Mouse (Mus musculus) frontal cortex, adult 2 months (tissue): ENCODE measurements at regions not wholly inside any gene's neighbourhood (a gene's known extent, or its start where the extent isn't known, plus 50 kb on each side); places are given as distances from the start of the nearest gene placed in this dataset.

ENCODE experiments used
- DNase-seq, 2 experiments: peaks; one replicate each; pipeline ENCODE4 v3.0.0; 2022; ENCODE audit warnings: low spot score in 1 of 2; ENCODE audit errors: extremely low spot score in 1 of 2

GRCm38 (mm10) chr5:133718187-133719078 lies 381.1 kb upstream of the Castor2 start:
- DNase-seq, result peak in 1 of 2 experiments; percentile 13

- no peak for DNase-seq
These were observed 383.7 kb upstream of the Castor2 start for GRCm38 (mm10) chr5:133715830-133716229.

DNA sequence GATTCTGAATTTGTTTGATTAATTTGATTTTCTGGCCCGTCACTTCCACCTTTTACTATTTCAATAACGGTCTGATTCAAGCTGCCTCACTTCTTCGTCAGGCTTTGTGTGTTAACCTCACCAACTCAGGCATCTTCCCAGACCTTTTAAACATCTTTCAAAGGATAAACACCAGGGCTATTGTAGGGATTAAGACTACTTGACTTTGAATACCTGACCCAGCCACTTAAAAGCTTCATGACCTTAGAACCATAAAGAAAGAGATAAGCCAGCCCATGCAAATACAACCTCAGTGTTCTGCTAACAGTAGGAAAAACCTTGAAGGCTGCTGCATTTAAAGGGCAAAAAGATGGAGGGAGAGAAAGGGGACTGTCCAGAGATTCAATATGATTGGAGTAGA lies 386.9 kb upstream of the Castor2 start:
- DNase-seq, result no peak

DNA sequence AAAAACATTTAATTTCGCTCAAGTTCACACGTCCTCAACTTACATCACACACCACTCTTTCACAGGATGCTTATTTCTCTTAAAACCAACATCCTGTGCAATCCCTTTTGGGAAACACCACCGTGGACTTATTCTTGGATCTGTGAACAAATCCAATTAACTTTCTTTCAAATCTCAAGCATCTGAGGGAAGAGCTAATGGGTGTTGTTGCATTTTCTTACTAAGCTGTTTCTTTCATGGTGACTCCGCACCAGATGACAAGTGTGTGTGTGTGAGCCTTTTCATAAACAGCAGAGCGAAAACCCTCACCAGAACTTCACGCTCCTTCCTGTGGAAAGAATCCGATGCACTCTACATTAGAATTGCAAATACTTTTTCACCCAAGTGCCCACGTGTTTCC lies 390.6 kb upstream of the Castor2 start:
- peak; percentile 4 to 12 for DNase-seq

DNA sequence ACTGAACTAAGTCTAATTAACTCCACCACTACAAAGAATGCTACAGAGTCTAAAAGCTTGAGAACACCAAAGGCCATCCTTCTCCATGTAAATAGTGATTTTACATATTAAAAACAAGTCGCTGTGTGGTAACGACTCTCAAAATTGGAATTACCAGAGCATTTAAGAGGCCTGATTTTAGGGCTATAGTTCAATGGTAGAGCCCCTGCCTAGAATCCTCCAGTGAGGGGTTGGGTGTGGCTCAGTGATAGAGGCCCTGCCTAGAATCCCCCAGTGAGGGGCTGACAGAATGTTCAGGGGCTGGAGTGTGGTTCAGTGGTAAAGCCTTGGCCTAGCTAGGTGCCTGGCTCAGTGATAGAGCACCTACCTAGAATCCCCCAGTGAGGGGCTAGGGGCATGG lies 413.3 kb upstream of the Castor2 start:
- DNase-seq, result no peak

DNA sequence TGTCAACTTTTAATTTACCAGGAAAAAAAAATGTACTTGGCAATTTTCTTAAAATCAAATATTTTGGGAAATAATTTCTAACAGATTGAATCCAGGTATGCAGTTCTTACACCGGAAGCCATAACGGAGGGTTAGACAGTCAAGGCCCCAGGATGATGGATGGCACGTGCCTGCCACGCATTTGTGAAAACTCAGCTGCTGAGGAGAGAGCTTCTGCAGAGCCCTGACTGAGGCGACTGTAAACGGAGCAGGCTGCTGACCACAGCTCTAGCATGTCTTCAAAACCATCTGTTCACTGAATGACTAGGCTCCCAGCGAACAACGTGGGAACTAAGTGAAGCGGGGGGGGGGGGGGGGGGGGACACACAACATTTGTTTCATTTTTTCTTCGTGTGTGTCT lies 416.5 kb upstream of the Castor2 start:
- no peak for DNase-seq

DNA sequence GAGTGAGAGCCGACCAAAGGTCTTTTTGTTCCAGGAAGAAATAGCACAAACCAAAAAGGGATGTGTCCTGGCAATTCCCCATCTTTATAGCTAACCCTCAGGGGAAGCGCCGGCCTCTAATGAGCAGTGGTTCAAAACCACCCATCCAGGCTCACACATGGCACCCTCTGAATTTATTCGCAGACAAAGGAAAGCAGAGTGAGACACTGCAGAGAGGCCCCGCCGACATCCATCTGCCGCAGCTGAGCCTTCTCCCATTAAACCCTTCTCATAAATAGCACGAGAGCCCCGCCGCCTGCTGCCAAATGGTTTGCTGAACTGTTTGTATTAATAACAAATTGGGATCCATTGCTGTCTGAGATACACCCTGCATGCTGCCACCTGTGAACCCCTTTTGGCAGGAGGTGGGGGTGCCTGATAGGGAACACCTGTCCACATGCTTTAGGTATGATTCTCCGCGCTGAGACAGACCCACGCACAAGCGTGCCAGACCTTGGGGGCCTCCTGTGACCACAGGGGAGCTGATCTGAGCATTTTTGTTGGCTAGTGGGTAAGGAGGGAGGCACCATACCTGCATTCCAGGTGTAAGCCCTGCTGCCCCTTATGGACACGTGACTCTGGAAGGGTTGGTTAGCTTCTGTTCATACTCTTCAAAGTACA lies 422.6 kb upstream of the Castor2 start:
- no peak for DNase-seq

- DNase-seq, result no peak
These were observed 423.9 kb upstream of the Castor2 start for GRCm38 (mm10) chr5:133675636-133676035.

DNA sequence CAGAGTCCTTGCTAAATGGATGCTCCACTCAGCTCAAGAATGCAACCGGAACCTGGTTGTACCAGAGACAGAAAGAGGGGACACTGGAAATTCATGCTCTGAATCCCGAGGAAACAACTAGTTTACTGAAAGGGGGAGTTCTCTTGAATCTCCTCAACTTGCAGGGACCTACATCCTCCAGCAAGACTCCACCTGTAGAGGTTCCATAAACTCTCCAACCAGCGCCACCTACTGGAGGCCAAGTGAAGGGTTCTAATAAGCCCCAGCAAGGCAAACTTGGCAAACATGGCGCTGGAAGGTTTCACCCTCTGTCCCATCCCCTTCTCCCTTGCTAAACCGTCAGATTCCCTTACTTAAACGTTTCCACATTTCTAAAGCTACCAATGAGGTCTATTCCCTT lies 433.0 kb upstream of the Castor2 start:
- DNase-seq, result peak in 1 of 2 experiments; percentile 72

GRCm38 (mm10) chr5:133662474-133663256 lies 436.8 kb upstream of the Castor2 start:
- DNase-seq, result no peak

DNA sequence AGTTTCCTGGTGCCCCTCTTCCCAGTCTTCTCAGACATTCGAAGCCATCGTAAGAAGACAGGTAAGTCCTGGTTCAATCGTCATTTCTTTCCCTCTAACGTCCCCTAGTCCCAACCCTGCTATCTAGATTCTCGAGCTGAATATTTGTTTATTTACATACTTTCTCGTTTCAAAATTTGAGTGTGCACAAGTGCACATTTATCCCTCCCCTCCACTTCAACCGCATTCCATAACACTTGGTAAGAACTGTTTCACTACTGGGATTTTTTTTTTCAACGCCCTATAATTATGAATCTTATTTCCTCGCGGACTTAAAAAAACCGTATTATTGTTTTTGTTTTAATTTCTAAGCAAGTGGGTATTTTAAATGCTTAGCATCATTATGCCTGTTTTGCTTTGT lies 439.2 kb upstream of the Castor2 start:
- no peak for DNase-seq

DNA sequence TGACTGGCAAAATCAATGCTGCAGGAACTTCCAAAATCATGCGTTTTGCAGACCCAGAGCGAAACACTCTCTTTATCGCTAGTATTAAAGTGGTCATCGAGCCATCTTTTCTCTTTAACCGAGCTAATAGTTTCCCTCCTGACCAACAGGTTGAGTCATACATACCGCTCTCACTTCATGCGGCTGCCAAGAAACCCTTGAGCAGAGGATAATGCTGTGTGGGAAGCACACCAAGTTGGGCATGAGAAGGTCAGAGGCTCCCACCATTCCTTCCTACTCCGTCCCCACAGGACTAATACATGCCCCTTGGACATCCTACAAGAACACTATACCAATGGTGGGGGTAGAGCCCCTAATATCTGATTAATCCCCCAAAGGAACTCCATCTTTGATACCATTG lies 442.7 kb upstream of the Castor2 start:
- DNase-seq, result no peak

- DNase-seq, result no peak
These were observed 446.1 kb upstream of the Castor2 start for GRCm38 (mm10) chr5:133653431-133653830.

DNA sequence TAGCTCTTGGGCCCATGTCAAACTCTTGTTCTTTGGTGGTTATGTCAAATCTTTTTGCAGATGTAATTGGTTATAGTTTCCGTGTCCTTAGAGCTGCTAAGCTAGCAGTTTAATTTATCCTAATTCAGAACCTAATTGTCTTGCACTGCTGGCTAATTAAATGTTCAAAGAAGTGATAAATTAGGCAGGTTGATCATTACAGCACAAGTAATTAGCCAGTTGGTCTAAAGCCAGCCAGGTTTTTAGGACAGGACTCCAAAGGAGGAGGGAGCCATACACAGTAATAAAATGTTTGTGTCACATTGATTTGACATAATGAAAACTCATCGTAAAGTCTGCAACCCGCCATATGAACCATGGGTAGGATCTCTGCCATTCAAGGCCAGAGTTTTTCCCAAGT lies 449.3 kb upstream of the Castor2 start:
- DNase-seq, result no peak

GRCm38 (mm10) chr5:133645696-133646195 lies 453.8 kb upstream of the Castor2 start:
- DNase-seq, result no peak

- DNase-seq, result no peak
These were observed 456.2 kb upstream of the Castor2 start for GRCm38 (mm10) chr5:133643326-133643725.

- no peak for DNase-seq
These were observed 465.0 kb upstream of the Castor2 start for GRCm38 (mm10) chr5:133634481-133634880.

GRCm38 (mm10) chr5:133631812-133632211 lies 467.7 kb upstream of the Castor2 start:
- no peak for DNase-seq

- DNase-seq, result no peak
These were observed 480.2 kb upstream of the Castor2 start for GRCm38 (mm10) chr5:133619347-133619746.

- DNase-seq, result no peak
These were observed 498.2 kb upstream of the Castor2 start for GRCm38 (mm10) chr5:133601241-133601739.

- DNase-seq, result peak in 1 of 2 experiments; percentile 9
These were observed 498.9 kb upstream of the Castor2 start for GRCm38 (mm10) chr5:133600630-133601029.
